Comparison of ENCODE assay signal across 10 mouse cellular contexts in the genomic region with DNA sequence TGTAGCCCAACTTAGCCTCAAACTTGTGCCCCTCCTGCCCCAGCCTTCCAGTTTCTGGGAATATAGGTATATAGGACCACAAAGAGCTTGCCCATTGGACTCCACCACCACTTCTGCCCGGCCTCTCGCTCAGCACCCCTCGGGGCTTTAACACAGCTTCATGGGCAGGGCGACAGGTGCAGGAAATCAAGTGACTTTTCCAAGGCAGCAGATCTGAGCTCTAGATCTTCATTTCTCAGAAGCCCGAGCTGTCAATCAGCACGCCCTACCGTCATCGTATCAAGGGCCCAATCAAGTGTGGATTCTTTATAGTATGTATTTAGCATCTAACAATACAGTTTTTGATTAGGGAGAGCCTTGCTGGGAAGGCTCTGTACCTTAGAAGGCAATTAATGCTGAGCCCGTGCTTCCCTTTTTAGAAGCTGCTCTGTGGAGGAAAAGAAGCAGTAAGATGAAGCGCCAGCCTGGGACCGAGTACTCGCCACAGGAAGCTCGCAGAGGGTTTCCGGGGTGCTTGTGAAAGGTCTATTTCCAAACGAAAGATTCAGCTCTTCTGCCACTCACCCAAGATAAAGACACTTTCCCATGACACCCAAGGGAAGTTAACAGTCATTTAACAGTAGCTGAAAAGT. TPM values are rescaled to one million over a fixed set of nuclear protein-coding genes. Genes with fewer than 3 reads are reported as not detected.
DNase-seq lines count a peak whose midpoint lies in the region; ATAC-seq and TF ChIP-seq lines count a peak whose summit lies in the region.
"Had no signal": no experiment of that assay in that cellular context is flagged by ENCODE, and none has a peak within 500 bp of the region (broad histone marks: within the 10 kb centered on the region; RNA-seq: fewer than 3 reads in every experiment).

No protein-coding gene starts in this region.

- intact Hi-C loops in left cerebral cortex, adult 2 months (cut with DNase I) = no loop called here

- H3K27ac ChIP-seq in left cerebral cortex, adult 2 months = peak overlapping the region; percentile 50; the same call in 1 of the 2 replicates
- 0 out of 2 replicates have a peak overlapping the region, but pooled peaks have one; percentile 24 for H3K27ac ChIP-seq in bone marrow macrophage, adult 2 months (ENCODE audit: insufficient read depth, low read depth, low read length)
- H3K27ac ChIP-seq: limb, embryonic 15.5 days; macrophage had no signal

- no peak for TF ChIP-seq CTCF in left cerebral cortex, adult 2 months (IDR thresholded peaks at IDR 0.05)
- TF ChIP-seq CTCF in bone marrow macrophage, adult 2 months (IDR thresholded peaks at IDR 0.05; ENCODE audit: low read depth, low read length) = no peak

- no peak for TF ChIP-seq POLR2A in bone marrow macrophage, adult 2 months (IDR thresholded peaks at IDR 0.05; ENCODE audit: borderline replicate concordance, low read depth, low read length)

- peaks cover 19% of the 10 kb centered on the region for H3K4me1 ChIP-seq in bone marrow macrophage, adult 2 months (ENCODE audit: control insufficient read depth, insufficient read depth, low read length)
- H3K4me1 ChIP-seq: limb, embryonic 15.5 days had no signal

- peak; percentile 82 for ATAC-seq in inflammation-experienced regulatory T-cells, adult 6 months

- no peak overlapping the region for H3K4me3 ChIP-seq in left cerebral cortex, adult 2 months
- H3K4me3 ChIP-seq in bone marrow macrophage, adult 2 months (ENCODE audit: insufficient read depth, low read length) = no peak overlapping the region
- H3K4me3 ChIP-seq: limb, embryonic 15.5 days had no signal

- DNase-seq in left cerebral cortex, adult 2 months (ENCODE audit: extremely low spot score in 1 of 2, low spot score in 2 of 2) = peak in 1 of 2 experiments; percentile 21
- no peak for DNase-seq in left cerebral cortex, adult 18-20 months (ENCODE audit: low spot score in 2 of 2)
- peak; percentile 31 to 39 for DNase-seq in thymus, postnatal 10 days (ENCODE audit: low spot score in 2 of 2)
- no peak for DNase-seq in gastrocnemius, postnatal 25 days
- DNase-seq in Muller cell, postnatal 12 days (ENCODE audit: inconsistent ontology term) = no peak
- DNase-seq: gastrocnemius, postnatal 36 days had no signal

RNA-seq across cellular contexts. Expression of a gene that starts 56.9 kb away (rescaled TPM):
- total RNA-seq in left cerebral cortex, adult 2 months (2021) = 10 to 100 TPM; 21.1 to 21.8 TPM
- 10 to 100 TPM; 19.0 to 20.4 TPM for total RNA-seq in left cerebral cortex, adult 18-20 months (2021)
- polyA plus RNA-seq in bone marrow macrophage, adult 2 months (2012; ENCODE audit: insufficient read depth, insufficient read length, missing spikeins) = 7.9 and 8.9 TPM in 2 replicates
- polyA plus RNA-seq in inflammation-experienced regulatory T-cells, adult 6 months (2017; shearing (Covaris generic)) = 1 to 10 TPM; 2.3 to 5.2 (median 2.9) TPM
- 10 to 100 TPM in 1 of 2 experiments, 1 to 10 TPM in 1; 7.8 to 10.2 TPM for total RNA-seq in gastrocnemius, postnatal 25 days (2021)

Comparison
In these comparisons a context has a peak if more than half of its experiments do, and no peak if none do; other contexts are left out.
1. DNase-seq: peak in thymus, postnatal 10 days (2 of 2); none in left cerebral cortex, adult 18-20 months (0 of 2), gastrocnemius, postnatal 25 days (single experiment) and Muller cell, postnatal 12 days (single experiment).